ENCODE assay signal across 9 mouse cellular contexts in genomic region chr9:44904964-44905363, GRCm38 (mm10). TPM values are rescaled to one million over a fixed set of nuclear protein-coding genes. Genes with fewer than 3 reads are reported as not detected.
A peak's percentile ranks its signal among the peaks of the same experiment; 100 is the strongest.
DNase-seq lines count a peak whose midpoint lies in the region; ATAC-seq and TF ChIP-seq lines count a peak whose summit lies in the region.
"Had no signal": no experiment of that assay in that cellular context is flagged by ENCODE, and none has a peak within 500 bp of the region (broad histone marks: within the 10 kb centered on the region; RNA-seq: fewer than 3 reads in every experiment).

No protein-coding gene starts in this region.

- intact Hi-C loops in gastrocnemius, postnatal 36 days (cut with DNase I) = no loop called here

- no peaks in the 10 kb centered on the region for H3K9me3 ChIP-seq in megakaryocyte, embryonic 14.5 days
- H3K9me3 ChIP-seq in forebrain, embryonic 16.5 days (ENCODE audit: control insufficient read depth, low read length) = no peaks in the 10 kb centered on the region
- H3K9me3 ChIP-seq: G1E had no signal

- ATAC-seq in megakaryocyte, adult 5-6 weeks (ENCODE audit: poor library complexity, severe bottlenecking) = no peak
- no peak for ATAC-seq in forebrain, embryonic 16.5 days

- H3K4me2 ChIP-seq in forebrain, embryonic 16.5 days (ENCODE audit: low read length) = no peak overlapping the region

- H3K4me1 ChIP-seq in megakaryocyte, embryonic 14.5 days = peaks cover 51% of the 10 kb centered on the region
- peaks cover 31% of the 10 kb centered on the region for H3K4me1 ChIP-seq in cerebellum, adult 2 months (ENCODE audit: control insufficient read depth, insufficient read depth, low read length)
- H3K4me1 ChIP-seq in forebrain, embryonic 16.5 days (replicated peaks; ENCODE audit: control insufficient read depth, insufficient read depth, low read length) = no peaks in the 10 kb centered on the region

- H3K4me3 ChIP-seq in megakaryocyte, embryonic 14.5 days (replicated peaks) = peak overlapping the region; percentile 62
- no peak overlapping the region for H3K4me3 ChIP-seq in cerebellum, adult 2 months (replicated peaks; ENCODE audit: insufficient read depth, low read depth, low read length)
- H3K4me3 ChIP-seq in forebrain, embryonic 16.5 days (replicated peaks; ENCODE audit: low read length) = no peak overlapping the region

- H3K36me3 ChIP-seq in megakaryocyte, embryonic 14.5 days (replicated peaks; ENCODE audit: low read length) = peaks cover 10% of the 10 kb centered on the region
- H3K36me3 ChIP-seq in forebrain, embryonic 16.5 days (ENCODE audit: control insufficient read depth, insufficient read depth) = no peaks in the 10 kb centered on the region

- no peak overlapping the region for H3K9ac ChIP-seq in forebrain, embryonic 16.5 days (replicated peaks; ENCODE audit: low read depth, low read length)

- no peaks in the 10 kb centered on the region for H3K27me3 ChIP-seq in megakaryocyte, embryonic 14.5 days (replicated peaks)
- no peaks in the 10 kb centered on the region for H3K27me3 ChIP-seq in cerebellum, adult 2 months (ENCODE audit: control insufficient read depth, insufficient read depth, low read length)
- H3K27me3 ChIP-seq in forebrain, embryonic 16.5 days (replicated peaks; ENCODE audit: control insufficient read depth, insufficient read depth, low read length) = no peaks in the 10 kb centered on the region

- WGBS in cerebellum, adult 2 months = 9% methylated on average over 5 of the region's 5 CpGs
- WGBS in forebrain, embryonic 16.5 days = 63% methylated on average over 5 of the region's 5 CpGs

- H3K27ac ChIP-seq in cerebellum, adult 2 months (ENCODE audit: insufficient read depth, low read length) = peak overlapping the region; percentile 89
- no peak overlapping the region for H3K27ac ChIP-seq in forebrain, embryonic 16.5 days (ENCODE audit: low read length)

- DNase-seq in cerebellum, adult 2 months = peak; percentile 86 to 93
- DNase-seq in gastrocnemius, postnatal 36 days = peak; percentile 41 to 65
- peak; percentile 43 to 55 for DNase-seq in layer of hippocampus, postnatal 10 days (ENCODE audit: low spot score in 2 of 2)
- peak; percentile 93 for DNase-seq in right cerebral cortex, adult 18-20 months
- no peak for DNase-seq in thymus, postnatal 10 days (ENCODE audit: low spot score in 2 of 2)

- TF ChIP-seq CTCF in cerebellum, adult 2 months (IDR thresholded peaks at IDR 0.05; ENCODE audit: borderline replicate concordance, insufficient read depth, low read depth, low read length) = no peak

- TF ChIP-seq POLR2A in cerebellum, adult 2 months (IDR thresholded peaks at IDR 0.05; ENCODE audit: borderline replicate concordance, insufficient read depth, low read length) = peak; percentile 44; the same call in 1 of the 2 replicates

RNA-seq across cellular contexts. Expression of gene Atp5l, which starts 15.6 kb away (rescaled TPM):
- 26.7 and 39.7 TPM in 2 replicates for polyA plus RNA-seq in megakaryocyte, embryonic 14.5 days (2012; ENCODE audit: insufficient read depth, low replicate concordance)
- 490 and 523 TPM in 2 replicates for total RNA-seq in megakaryocyte, adult 5-6 weeks (2015)
- total RNA-seq in megakaryocyte, adult 5-6 weeks (2017) = 117 and 122 TPM in 2 replicates
- 989 and 996 TPM in 2 replicates for polyA plus RNA-seq in cerebellum, adult 2 months (2012; rRNA removed)
- total RNA-seq in gastrocnemius, postnatal 36 days (2021) = 100 to 1,000 TPM; 659 to 699 TPM
- 100 to 1,000 TPM; 394 to 460 TPM for total RNA-seq in layer of hippocampus, postnatal 10 days (2021)
- 638 and 661 TPM in 2 replicates for polyA plus RNA-seq in forebrain, embryonic 16.5 days (2015; fragmentation: Nextera tagmentation; extraction: Ambion mirVana)

RNA-seq across cellular contexts. Expression of gene Kmt2a, which starts 23.9 kb away (rescaled TPM):
- 3.1 and 5.9 TPM in 2 replicates for polyA plus RNA-seq in megakaryocyte, embryonic 14.5 days (2012; ENCODE audit: insufficient read depth, low replicate concordance)
- 32.8 and 44.7 TPM in 2 replicates for total RNA-seq in megakaryocyte, adult 5-6 weeks (2015)
- 5.5 and 15.9 TPM in 2 replicates for total RNA-seq in megakaryocyte, adult 5-6 weeks (2017)
- 31.3 and 39.0 TPM in 2 replicates for polyA plus RNA-seq in cerebellum, adult 2 months (2012; rRNA removed)
- 10 to 100 TPM; 12.5 to 12.8 TPM for total RNA-seq in gastrocnemius, postnatal 36 days (2021)
- 10 to 100 TPM; 50.5 to 54.6 TPM for total RNA-seq in layer of hippocampus, postnatal 10 days (2021)
- 22.2 and 24.3 TPM in 2 replicates for polyA plus RNA-seq in forebrain, embryonic 16.5 days (2015; fragmentation: Nextera tagmentation; extraction: Ambion mirVana)

Comparison
In these comparisons a context has a peak if more than half of its experiments do, and no peak if none do; other contexts are left out.
1. DNase-seq: peak in cerebellum, adult 2 months (2 of 2), gastrocnemius, postnatal 36 days (2 of 2), layer of hippocampus, postnatal 10 days (2 of 2) and right cerebral cortex, adult 18-20 months (single experiment); none in thymus, postnatal 10 days (0 of 2).